Mouse (Mus musculus) CH12.LX (cell line): ENCODE measurements at regions not wholly inside any gene's neighbourhood (a gene's known extent, or its start where the extent isn't known, plus 50 kb on each side); places are given as distances from the start of the nearest gene placed in this dataset.

Source experiments
- CTCF ChIP-seq, 2 experiments: IDR thresholded peaks in 1 of 2; conservative IDR thresholded peaks in 1 of 2; 2 replicates each; pipeline ENCODE4 v1.5.1; 2011 to 2012; ENCODE audit warnings: low read depth in 2 of 2, low read length in 2 of 2, improper control_type of control experiment in 1 of 2, inconsistent platforms in 1 of 2, mild to moderate bottlenecking in 1 of 2, moderate library complexity in 1 of 2
- E2F4 ChIP-seq: IDR thresholded peaks from 2 replicates; pipeline ENCODE4 v1.6.1; 2011; ENCODE audit warnings: low read depth, low read length, improper control_type of control experiment; ENCODE audit not compliant: insufficient replicate concordance
- HCFC1 ChIP-seq: IDR thresholded peaks from 2 replicates; pipeline ENCODE4 v1.6.1; 2012; ENCODE audit warnings: low read depth, mild to moderate bottlenecking, inconsistent platforms, low read length, improper control_type of control experiment
- MXI1 ChIP-seq: IDR thresholded peaks from 2 replicates; pipeline ENCODE4 v1.6.1; 2011; ENCODE audit warnings: mild to moderate bottlenecking, low read depth, low read length, improper control_type of control experiment
- NELFE ChIP-seq: IDR thresholded peaks from 2 replicates; pipeline ENCODE4 v1.6.1; 2011; ENCODE audit warnings: low read depth, low read length, improper control_type of control experiment
- NRF1 ChIP-seq: IDR thresholded peaks from 2 replicates; pipeline ENCODE4 v1.6.1; 2014; ENCODE audit warnings: low read depth, mild to moderate bottlenecking, inconsistent platforms, low read length, improper control_type of control experiment, moderate library complexity
- POLR2A ChIP-seq: IDR thresholded peaks from 2 replicates; pipeline ENCODE4 v1.6.1; 2011; ENCODE audit warnings: low read depth, mild to moderate bottlenecking, improper control_type of control experiment, low read length
- SMC3 ChIP-seq: IDR thresholded peaks from 2 replicates; pipeline ENCODE4 v1.6.1; 2011; ENCODE audit warnings: low read depth, low read length, improper control_type of control experiment

DNA sequence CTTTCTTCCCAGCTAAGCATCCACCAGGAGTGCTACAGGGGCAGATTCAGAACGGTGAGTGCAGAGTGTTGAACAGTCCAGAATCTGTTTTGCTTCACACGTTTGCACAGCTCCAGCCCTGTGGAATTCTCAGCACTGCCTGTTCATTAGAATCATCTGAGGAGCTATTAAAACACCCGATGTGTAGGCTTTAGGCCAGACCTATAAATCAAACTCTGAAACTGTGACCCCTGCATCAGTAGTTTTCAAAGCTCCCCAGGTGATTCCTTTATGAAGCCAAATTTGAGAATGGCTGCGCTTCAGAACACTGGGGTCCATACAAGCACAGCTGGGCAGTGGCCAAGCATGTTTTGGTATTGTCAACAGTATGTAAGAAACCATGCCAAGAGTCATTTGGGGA, 94.1 kb upstream of the Vgll3 start:
- TF ChIP-seq CTCF (conservative IDR thresholded peaks at IDR 0.05 in 1 of 2, IDR thresholded peaks at IDR 0.05 in 1 of 2; ENCODE audit: low read depth in 2 of 2, low read length in 2 of 2) = no peak
- TF ChIP-seq POLR2A = no peak
- TF ChIP-seq NELFE = no peak
- TF ChIP-seq NRF1 = no peak
- no peak for TF ChIP-seq MXI1
- TF ChIP-seq E2F4 = no peak
- no peak for TF ChIP-seq HCFC1
- TF ChIP-seq SMC3 = no peak
